Mouse (Mus musculus): ENCODE measurements around the gene Cdhr2.
A peak's percentile ranks its signal among the peaks of the same experiment; 100 is the strongest.

Cdhr2 gene

DNA sequence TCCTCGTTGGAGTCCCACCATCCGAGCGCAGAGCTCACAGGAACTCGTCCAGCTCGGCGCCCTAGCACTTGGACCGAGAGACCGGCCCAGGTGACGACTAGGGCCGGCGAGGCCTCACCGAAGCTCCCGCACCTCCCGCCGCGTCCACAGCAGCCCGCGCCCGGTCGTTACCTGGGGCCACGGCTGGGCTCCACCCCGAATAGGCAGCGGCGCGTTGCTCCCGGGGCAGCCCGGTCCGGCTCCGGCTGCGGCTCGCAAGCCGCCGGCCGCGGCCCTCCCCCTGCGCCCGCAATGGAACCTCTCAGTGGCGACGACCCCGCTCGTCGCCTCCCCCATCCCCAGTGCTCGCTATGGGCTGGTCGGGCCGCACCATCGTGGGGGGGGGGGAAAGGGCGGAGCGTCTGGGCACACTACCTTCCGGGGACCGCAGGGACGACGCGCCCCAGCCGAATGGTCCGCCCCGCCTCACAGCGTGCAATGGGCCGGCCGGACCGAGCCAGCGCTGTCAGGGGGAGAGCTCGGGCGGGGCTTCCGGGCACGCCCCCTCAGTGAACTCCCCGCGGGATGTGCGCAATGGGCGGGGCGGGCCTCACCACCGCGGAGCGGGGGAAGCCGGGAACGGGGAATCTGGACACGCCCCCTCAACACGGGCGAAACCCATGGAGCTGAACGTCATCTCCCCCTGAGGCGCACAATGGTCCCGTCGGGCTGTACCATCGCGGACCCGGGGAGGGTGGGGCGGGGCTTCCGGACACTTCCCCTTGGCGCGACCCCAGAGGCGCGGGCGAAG is 7.5 kb upstream of the Cdhr2 start, which contains the start of gene Rnf44:
Gene Rnf44 (minus strand): TSS at position 350 of the 790 bp plus-strand sequence.
- DNase-seq (ENCODE audit: low spot score in 2 of 2), result peak; percentile 89 to 97

GRCm38 (mm10) chr13:54694348-54695060 is 6.8 kb upstream of the Cdhr2 start:
- DNase-seq (ENCODE audit: low spot score in 2 of 2), result peak in 1 of 2 experiments; percentile 82

DNA sequence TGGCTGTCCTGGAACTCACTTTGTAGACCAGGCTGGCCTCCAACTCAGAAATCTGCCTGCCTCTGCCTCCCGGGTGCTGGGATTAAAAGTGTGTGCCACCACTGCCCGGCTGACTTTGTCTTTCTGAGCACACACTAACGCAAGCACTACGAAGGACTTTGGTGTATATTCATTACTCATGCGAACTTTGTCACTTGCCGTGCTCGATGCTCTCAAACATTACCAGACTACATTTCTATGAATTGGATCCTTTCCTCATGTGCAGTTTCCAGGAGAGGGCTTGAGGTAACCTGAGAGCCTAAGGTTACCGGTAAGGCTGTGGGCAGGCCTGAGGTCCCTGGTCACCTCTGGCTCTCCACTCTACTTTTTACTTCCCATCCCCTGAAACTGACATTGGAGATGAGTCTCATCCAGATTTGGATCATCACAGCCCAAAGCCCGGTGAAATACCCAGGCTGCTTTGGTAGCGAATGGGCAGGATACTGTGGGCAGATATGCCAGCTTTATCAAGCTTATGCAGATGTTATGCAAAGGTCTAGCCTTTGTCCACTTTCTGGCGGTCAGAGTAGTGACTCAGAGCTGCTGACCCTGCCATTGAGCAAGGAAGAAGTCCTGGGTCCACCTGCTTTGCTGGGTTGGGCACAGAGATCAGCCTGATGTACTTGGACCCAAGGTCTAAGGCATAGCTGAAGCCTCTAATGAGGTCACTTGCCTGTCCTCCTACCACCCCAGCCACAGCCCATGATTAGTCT is 5.6 kb upstream of the Cdhr2 start:
- no peak for DNase-seq (ENCODE audit: low spot score in 2 of 2)

DNA sequence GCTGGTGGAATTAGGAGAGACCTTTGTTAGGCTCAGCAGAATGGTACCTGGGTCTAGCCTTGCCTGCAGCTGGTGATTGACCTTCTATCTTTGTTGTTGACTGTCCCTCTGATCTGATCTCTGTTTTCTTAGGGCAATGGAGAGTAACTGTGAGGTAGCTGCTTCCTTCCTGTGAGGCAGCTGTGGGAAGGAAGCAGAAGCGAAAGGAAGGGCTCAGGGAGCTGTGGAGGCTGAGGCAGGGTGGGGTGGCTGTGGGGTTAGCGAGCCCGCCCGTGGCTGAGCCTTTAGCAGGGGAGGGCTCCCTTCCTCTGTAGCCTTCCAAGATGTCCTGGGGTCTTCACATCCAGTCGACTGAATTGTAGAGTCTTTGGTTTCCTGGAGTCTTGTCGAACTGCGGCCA is 1.2 kb downstream of the Cdhr2 start:
- no peak for DNase-seq (ENCODE audit: low spot score in 2 of 2)

- DNase-seq (ENCODE audit: low spot score in 2 of 2), result no peak
Observed at GRCm38 (mm10) chr13:54704890-54705289, 3.6 kb downstream of the Cdhr2 start.

- DNase-seq (ENCODE audit: low spot score in 2 of 2), result no peak
Observed at GRCm38 (mm10) chr13:54710866-54711265, 9.6 kb downstream of the Cdhr2 start.

GRCm38 (mm10) chr13:54714393-54714792 is 13.1 kb downstream of the Cdhr2 start:
- DNase-seq (ENCODE audit: low spot score in 2 of 2), result no peak

- no peak for DNase-seq (ENCODE audit: low spot score in 2 of 2)
Observed at GRCm38 (mm10) chr13:54714996-54715395, 13.7 kb downstream of the Cdhr2 start.

- DNase-seq (ENCODE audit: low spot score in 2 of 2), result peak; percentile 28 to 52
Observed at GRCm38 (mm10) chr13:54716916-54717315, 15.7 kb downstream of the Cdhr2 start.

GRCm38 (mm10) chr13:54723143-54723542 is 21.9 kb downstream of the Cdhr2 start:
- DNase-seq (ENCODE audit: low spot score in 2 of 2), result no peak

DNA sequence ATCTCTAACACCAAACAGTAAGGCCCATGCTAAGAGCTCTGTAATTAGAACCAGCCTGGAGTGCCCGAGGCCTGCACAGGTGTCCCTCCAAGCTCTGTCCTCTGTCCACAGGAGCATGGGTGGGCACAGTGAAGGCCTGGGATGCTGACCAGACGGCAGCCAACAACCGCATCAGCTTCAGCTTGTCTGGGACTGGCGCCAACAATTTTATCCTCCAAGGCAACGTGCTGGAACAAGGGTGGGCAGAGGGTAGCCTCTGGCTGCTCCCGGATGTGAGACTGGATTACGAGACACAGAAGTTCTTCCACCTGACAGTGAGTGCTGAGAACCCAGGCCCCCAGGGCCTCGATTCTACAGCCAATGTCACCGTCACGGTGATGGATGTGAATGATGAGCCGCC is 24.9 kb downstream of the Cdhr2 start:
- no peak for DNase-seq (ENCODE audit: low spot score in 2 of 2)

- no peak for DNase-seq (ENCODE audit: low spot score in 2 of 2)
Observed at GRCm38 (mm10) chr13:54736931-54737330, 35.7 kb downstream of the Cdhr2 start.

DNA sequence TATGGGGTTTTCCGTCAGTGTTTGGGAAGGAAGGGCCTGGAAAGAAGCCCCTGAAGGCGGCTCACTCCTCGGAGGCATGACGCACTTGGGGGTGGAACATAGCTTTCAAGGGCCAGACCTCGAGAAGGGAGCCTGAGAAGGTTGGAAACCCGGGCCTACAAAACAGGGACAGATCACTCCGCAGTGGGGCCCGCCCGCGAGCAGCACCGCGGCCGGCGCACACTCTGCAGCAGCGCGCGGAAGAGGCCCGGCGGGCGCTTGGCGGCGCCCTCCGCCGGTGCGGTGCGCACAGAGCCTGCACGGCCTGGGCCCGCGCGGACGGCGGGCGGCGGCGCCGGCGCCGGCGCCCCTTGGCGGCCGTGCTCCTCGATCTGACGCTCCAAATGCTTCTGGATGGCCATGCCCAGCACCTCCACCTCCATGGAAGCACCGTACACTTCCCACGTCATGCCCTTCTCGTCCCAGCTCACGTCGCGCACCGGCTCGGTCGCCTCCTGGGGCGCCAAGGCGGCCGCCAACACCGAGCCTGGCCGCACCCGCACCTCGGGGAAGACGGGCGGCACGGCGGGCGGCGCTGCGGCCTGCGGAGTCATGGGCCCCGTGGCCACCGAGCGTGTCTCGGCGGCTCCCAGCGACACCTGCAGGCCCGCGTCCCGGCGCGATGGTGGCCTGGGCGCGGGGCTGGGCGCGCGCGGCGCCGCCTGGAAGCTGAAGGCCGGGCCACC is 36.4 kb downstream of the Cdhr2 start:
- no peak for DNase-seq (ENCODE audit: low spot score in 2 of 2)

DNA sequence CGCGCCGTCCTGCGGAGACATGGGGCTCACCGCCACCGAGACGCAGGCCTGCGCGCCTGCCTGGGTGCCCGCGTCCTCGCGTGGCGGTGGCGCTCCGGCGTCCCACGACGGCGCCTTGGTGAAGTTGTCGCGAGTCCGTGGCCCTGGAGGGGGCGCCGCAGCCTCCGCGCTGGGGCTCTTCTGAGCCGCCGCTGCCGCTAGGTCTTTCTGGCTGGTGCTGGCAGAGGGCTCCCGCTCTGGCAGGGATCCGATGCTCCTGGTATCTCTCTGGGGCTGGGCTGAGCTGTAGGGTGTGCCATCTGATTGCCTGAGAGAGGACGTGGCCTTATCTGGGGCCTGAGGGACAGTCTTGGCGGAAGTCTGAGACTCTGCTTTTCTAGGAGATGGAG is 36.9 kb downstream of the Cdhr2 start:
- DNase-seq (ENCODE audit: low spot score in 2 of 2), result no peak

GRCm38 (mm10) chr13:54746110-54746509 is 44.8 kb downstream of the Cdhr2 start:
- no peak for DNase-seq (ENCODE audit: low spot score in 2 of 2)

DNA sequence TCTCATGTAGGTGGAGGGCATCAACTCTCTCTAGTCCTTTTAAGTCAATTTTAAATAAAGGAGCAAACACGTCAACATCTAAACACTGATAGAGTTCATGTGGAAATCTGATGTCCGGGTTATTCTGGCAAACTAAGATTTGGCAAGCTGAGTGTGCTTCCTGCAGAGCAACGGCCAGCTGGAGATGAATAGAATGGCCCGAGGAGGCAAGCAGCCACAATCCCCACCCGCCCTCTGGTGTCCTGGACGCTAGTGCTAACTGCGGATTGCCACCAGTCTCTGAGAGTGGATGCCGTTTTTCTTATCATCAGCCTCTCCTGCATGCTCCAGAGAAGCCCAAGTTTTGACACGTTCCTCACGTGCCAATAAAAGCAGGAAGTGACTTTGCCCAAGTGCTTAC is 45.6 kb downstream of the Cdhr2 start:
- DNase-seq (ENCODE audit: low spot score in 2 of 2), result no peak

DNA sequence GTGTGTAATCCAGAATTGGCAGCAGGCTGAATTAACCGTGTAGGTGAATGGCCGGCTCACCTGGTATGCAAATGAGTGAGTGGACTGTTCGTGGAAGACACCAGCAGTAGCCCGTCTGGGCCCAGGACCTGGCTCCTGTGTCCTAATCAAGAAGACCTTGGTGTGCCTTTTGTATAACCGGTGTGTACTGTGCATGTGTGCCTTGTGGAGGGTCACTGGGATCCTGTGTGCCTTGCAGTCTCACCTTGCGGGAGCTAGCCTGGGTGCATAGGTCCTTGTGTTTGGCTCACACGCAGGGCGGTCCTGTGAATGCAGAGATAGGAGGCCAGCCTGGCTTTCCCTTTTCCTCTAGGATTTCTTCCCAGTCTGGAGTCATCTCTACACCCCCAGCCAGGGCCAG is 46.9 kb downstream of the Cdhr2 start:
- no peak for DNase-seq (ENCODE audit: low spot score in 2 of 2)

- no peak for DNase-seq (ENCODE audit: low spot score in 2 of 2)
Observed at GRCm38 (mm10) chr13:54748721-54749060, 47.4 kb downstream of the Cdhr2 start.

GRCm38 (mm10) chr13:54749061-54749863 is 48.0 kb downstream of the Cdhr2 start:
- DNase-seq (ENCODE audit: low spot score in 2 of 2), result no peak

DNA sequence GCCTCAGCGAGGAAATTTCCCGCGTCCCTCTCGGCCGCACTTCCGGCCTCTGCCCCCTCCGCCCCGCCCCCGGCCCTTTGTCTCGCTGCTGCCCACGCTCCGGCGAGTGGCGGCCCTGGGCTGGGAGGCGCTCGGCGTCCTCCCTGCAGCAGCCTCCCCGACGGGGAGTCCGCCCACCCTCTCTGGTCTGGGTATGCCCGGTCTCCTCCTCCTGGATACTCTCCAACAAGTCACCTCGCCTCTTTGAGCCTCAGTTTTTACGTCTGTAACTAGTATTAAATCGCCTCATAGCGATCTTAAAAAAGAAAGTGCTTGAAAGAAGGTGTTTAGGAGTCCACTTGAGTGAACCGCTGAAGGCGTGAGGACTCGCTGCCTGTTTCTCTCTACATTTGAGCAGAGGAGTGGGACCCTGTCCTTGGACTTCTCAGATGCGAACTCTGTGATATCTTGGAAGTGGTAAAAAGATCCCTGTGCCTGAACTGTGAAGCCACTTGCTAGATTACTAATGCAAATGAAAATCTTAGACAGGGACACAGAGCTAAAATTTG is 48.7 kb downstream of the Cdhr2 start, which contains the start of gene Gprin1:
Gene Gprin1 (minus strand): TSS at position 11 of the 548 bp plus-strand sequence.
- DNase-seq (ENCODE audit: low spot score in 2 of 2), result no peak

- DNase-seq (ENCODE audit: low spot score in 2 of 2), result no peak
Observed at GRCm38 (mm10) chr13:54750699-54751098, 49.4 kb downstream of the Cdhr2 start.

Data from frontal cortex, postnatal 25 days (tissue).